Mouse (Mus musculus) lung, adult 10 weeks (tissue): Measurements from ENCODE around the gene Nobox. TPM values are rescaled to one million over a fixed set of nuclear protein-coding genes. Genes with fewer than 3 reads are reported as not detected.

Source experiments
- polyA plus RNA-seq: library from polyadenylated mRNA; stranded (reverse); fragments of 350-450 nt; fragmentation: Illumina TruSeq; extraction: RNeasy Lipid Tissue Mini Kit (QIAGEN cat#74804); gene quantifications from one replicate; pipeline ENCODE4 v1.2.3, GENCODE M21; 2014; ENCODE audit warnings: low read depth, low replicate concordance; ENCODE audit not compliant: insufficient read depth

Nobox gene
- polyA plus RNA-seq = not detected

GRCm38 (mm10) chr6:43309454-43309853 lies at the start of gene Nobox:
Gene Nobox (minus strand): TSS chr6:43309554.

GRCm38 (mm10) chr6:43265363-43266041 lies 43.9 kb downstream of the Nobox start, which contains the start of gene Arhgef5:
Gene Arhgef5 (plus strand): TSS chr6:43265582.

Other genes with a start within 250 kb of the Nobox start
- not detected for gene Olfr441, start 203.2 kb downstream of the Nobox start, polyA plus RNA-seq
- gene Olfr237-ps1, start 163.0 kb downstream of the Nobox start, polyA plus RNA-seq = not detected
- gene Olfr437, start 146.3 kb downstream of the Nobox start, polyA plus RNA-seq = not detected
- gene Olfr13, start 137.4 kb downstream of the Nobox start, polyA plus RNA-seq = not detected
- gene Olfr435, start 112.4 kb downstream of the Nobox start, polyA plus RNA-seq = not detected
- gene Olfr434, start 96.5 kb downstream of the Nobox start, polyA plus RNA-seq = not detected
- not detected for gene Olfr47, start 78.0 kb downstream of the Nobox start, polyA plus RNA-seq
- 17.6 TPM for gene Arhgef5, start 44.0 kb downstream of the Nobox start, polyA plus RNA-seq